In genomic region chr14:80845576-80846269, GRCm38 (mm10) we compare ENCODE assay signal across 8 mouse cellular contexts.
DNase-seq lines count a peak whose midpoint lies in the region; ATAC-seq and TF ChIP-seq lines count a peak whose summit lies in the region.

No protein-coding gene starts in this region.

- intact Hi-C loops in left cerebral cortex, postnatal 36 days (cut with DNase I), result loop anchor here (5.0 kb wide), 1 partner anchor 578 kb away; no protein-coding TSS in a partner anchor

- H3K4me1 ChIP-seq in heart, embryonic 10.5 days, result no peaks in the 10 kb centered on the region
- peaks cover 4% of the 10 kb centered on the region; the same call in 1 of the 2 replicates for H3K4me1 ChIP-seq in midbrain, postnatal 0 days (ENCODE audit: insufficient read depth, low read length)

- ATAC-seq in midbrain, postnatal 0 days (ENCODE audit: low FRiP score), result peak; percentile 84

- 33% methylated on average over 14 of the region's 14 CpGs for WGBS in heart, embryonic 10.5 days
- WGBS in midbrain, postnatal 0 days, result 6% methylated on average over 14 of the region's 14 CpGs

- no peaks in the 10 kb centered on the region for H3K36me3 ChIP-seq in heart, embryonic 10.5 days
- H3K36me3 ChIP-seq in midbrain, postnatal 0 days (ENCODE audit: insufficient read depth, low read length), result no peaks in the 10 kb centered on the region

- no peaks in the 10 kb centered on the region for H3K9me3 ChIP-seq in heart, embryonic 10.5 days
- no peaks in the 10 kb centered on the region for H3K9me3 ChIP-seq in midbrain, postnatal 0 days (ENCODE audit: low read length)

- peak overlapping the region; percentile 49 for H3K4me2 ChIP-seq in midbrain, postnatal 0 days (ENCODE audit: low read depth, low read length, poor library complexity, severe bottlenecking)

- H3K27ac ChIP-seq in heart, embryonic 10.5 days, result no peak overlapping the region
- H3K27ac ChIP-seq in midbrain, postnatal 0 days (ENCODE audit: low read depth, low read length), result peak overlapping the region; percentile 62

- no peak overlapping the region for H3K4me3 ChIP-seq in heart, embryonic 10.5 days
- peak overlapping the region; percentile 26 for H3K4me3 ChIP-seq in midbrain, postnatal 0 days (ENCODE audit: low read depth, low read length)

- DNase-seq in heart, adult 18-20 months, result peak; percentile 11 to 56
- no peak for DNase-seq in heart, embryonic 10.5 days (ENCODE audit: low spot score)
- DNase-seq in embryo, embryonic 10.5 days (ENCODE audit: low spot score), result peak; percentile 91
- DNase-seq in gastrocnemius, postnatal 25 days, result peak; percentile 5
- peak; percentile 37 to 75 for DNase-seq in kidney, adult 8-10 months
- peak; percentile 74 to 85 for DNase-seq in left cerebral cortex, postnatal 36 days (ENCODE audit: low spot score in 2 of 2)
- DNase-seq in midbrain, postnatal 0 days (ENCODE audit: low spot score), result peak; percentile 96
- DNase-seq in testis, postnatal 14 days (ENCODE audit: low spot score), result peak; percentile 33

- no peaks in the 10 kb centered on the region for H3K27me3 ChIP-seq in heart, embryonic 10.5 days (ENCODE audit: insufficient read depth, poor library complexity, severe bottlenecking)
- no peaks in the 10 kb centered on the region for H3K27me3 ChIP-seq in midbrain, postnatal 0 days (ENCODE audit: insufficient read depth, low read length)

- peak overlapping the region; percentile 52 for H3K9ac ChIP-seq in midbrain, postnatal 0 days (replicated peaks; ENCODE audit: low read length, poor library complexity, severe bottlenecking)

- TF ChIP-seq CTCF in midbrain, postnatal 0 days (IDR thresholded peaks at IDR 0.05), result peak; percentile 96
